Mouse (Mus musculus) kidney, adult 2 months (tissue): Measurements from ENCODE around the gene Vmn1r63. TPM values are rescaled to one million over a fixed set of nuclear protein-coding genes. Genes with fewer than 3 reads are reported as not detected.
"Not testable (repeated sequence)": the region's sequence is repeated elsewhere in the genome, so short reads cannot be mapped to it uniquely, and the experiment has no call there.

Experiments used
- DNase-seq: peaks from one replicate; pipeline ENCODE4 v3.0.0; 2021
- H3K27ac ChIP-seq: fragments of 200-500 bp; 2 replicates; pipeline ENCODE4 v1.5.1; 2012; ENCODE audit warnings: low read depth, low read length, control low read depth, inconsistent platforms; ENCODE audit not compliant: insufficient read depth
- H3K27me3 ChIP-seq: fragments of 200-500 bp; replicated peaks from 2 replicates; pipeline ENCODE4 v1.6.1; 2012; ENCODE audit warnings: mild to moderate bottlenecking, moderate library complexity, low read length, inconsistent platforms; ENCODE audit not compliant: control insufficient read depth, insufficient read depth
- H3K36me3 ChIP-seq: fragments of 200-500 bp; 2 replicates; pipeline ENCODE4 v1.6.1; 2012; ENCODE audit warnings: mild to moderate bottlenecking, moderate library complexity, low read length, inconsistent platforms; ENCODE audit not compliant: control insufficient read depth, insufficient read depth
- H3K4me1 ChIP-seq: fragments of 200-500 bp; 2 replicates; pipeline ENCODE4 v1.6.1; 2011; ENCODE audit warnings: low read length; ENCODE audit not compliant: control insufficient read depth, insufficient read depth
- H3K4me3 ChIP-seq: fragments of 200-500 bp; 2 replicates; pipeline ENCODE4 v1.5.1; 2011; ENCODE audit warnings: mild to moderate bottlenecking, low read depth, low read length, control low read depth; ENCODE audit not compliant: insufficient read depth
- WGBS: fragments of 180-500 bp; shearing (Covaris S2); methylation state at CpG from one replicate; pipeline ENCODE4 v1.1.7; 2018; 5-methylcytosine and 5-hydroxymethylcytosine counted together
- polyA plus RNA-seq: library from polyadenylated mRNA; depleted of rRNA; stranded (reverse); fragments of >200 nt; gene quantifications from 2 replicates; pipeline ENCODE4 v1.2.3, GENCODE M21; 2012; rRNA removed

Vmn1r63 gene
- not detected in 2 replicates for polyA plus RNA-seq

GRCm38 (mm10) chr7:5805345-5805744 is at the start of gene Vmn1r63:
Gene Vmn1r63, minus strand, starts transcription at chr7:5805445.
- not testable (repeated sequence) for H3K4me3 ChIP-seq, H3K36me3 ChIP-seq, H3K4me1 ChIP-seq, DNase-seq, H3K27ac ChIP-seq, H3K27me3 ChIP-seq
- WGBS: no CpG with 5 or more reads among the region's 2 CpGs

Other genes starting within 250 kb of the Vmn1r63 start
- not detected in 2 replicates for gene Vmn1r61, start 192.2 kb downstream of the Vmn1r63 start, polyA plus RNA-seq
- gene Vmn1r62, start 131.8 kb downstream of the Vmn1r63 start, polyA plus RNA-seq: not detected in 2 replicates
- gene Vmn1r64, start 79.1 kb upstream of the Vmn1r63 start, polyA plus RNA-seq: not detected in 2 replicates
- not detected in 2 replicates for gene Vmn1r65, start 205.6 kb upstream of the Vmn1r63 start, polyA plus RNA-seq
- not detected in 2 replicates for gene Nlrp4c, start 239.7 kb upstream of the Vmn1r63 start, polyA plus RNA-seq